Mouse (Mus musculus): ENCODE data around the gene Btbd9.

The Btbd9 gene

DNA sequence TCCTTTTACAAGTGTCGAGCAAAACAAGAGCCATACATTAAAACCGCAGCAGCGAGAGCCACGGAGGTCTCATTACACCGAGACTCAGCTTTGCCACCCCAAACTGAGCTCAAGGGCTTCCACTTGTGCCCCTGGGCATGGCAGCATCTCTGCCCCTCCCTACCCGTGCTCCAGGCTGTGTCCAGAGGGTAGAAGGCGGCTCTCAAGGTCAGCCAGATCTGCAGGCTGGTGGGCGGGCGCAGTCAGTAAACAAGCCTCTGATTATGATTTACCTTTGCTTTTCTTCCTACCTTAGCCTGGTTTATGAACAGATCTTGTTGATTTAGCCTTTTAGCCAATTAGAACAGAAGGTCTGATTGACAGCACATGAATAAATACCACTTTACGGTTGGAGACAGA, 331.0 kb downstream of the Btbd9 start:
- no peak for DNase-seq (ENCODE audit: low read depth, low spot score)

DNA sequence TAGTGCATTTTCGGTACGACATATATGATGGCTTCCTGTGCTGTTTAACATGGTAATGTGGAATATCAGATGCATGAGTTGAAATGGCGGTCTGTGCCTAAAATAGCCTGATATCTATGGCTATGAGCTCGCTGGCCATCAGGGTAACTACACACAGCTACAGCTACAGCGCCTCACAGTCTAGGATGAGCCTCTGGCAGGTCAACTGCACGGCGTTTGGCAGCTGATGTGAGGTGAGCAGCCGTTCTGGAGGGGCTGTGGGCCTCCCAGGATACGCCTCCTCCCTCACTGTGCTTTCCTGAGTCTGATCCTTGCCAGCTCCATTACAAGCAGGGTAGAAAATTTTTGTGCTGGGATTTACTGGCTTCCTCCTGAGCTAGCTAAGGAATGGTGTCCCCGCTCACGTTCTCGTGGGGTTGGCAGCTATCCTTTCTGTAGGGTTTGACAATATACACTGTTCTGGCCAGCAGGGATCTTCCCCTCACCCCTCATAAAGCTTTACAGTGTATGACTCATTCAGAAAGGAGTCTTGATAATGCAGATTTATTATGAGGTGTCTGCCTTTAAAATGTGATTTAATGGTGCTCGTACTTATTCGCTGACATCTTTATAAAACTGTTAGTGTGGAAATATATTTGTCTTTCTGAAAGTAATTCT, 331.5 kb downstream of the Btbd9 start:
- DNase-seq (ENCODE audit: low read depth, low spot score) = no peak

DNA sequence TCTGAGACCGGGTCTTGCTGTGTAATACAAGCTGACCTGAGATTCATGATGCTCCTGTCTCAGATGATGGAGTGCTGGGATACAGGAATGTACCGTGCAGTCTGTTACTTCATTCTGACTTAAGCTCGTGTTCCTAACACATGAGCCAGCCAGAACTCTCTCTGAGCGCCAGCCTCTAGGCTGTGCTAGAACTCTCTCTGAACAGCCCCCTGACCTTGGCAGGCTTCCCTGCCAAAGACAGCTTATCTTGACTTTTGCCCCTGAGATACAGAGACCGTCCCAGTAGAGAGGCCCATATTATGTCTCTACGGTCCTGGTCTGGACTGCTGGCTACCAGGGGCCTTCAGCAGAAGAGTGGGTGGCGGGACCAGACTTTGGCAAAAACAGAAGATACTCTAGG, 332.7 kb downstream of the Btbd9 start:
- no peak for DNase-seq (ENCODE audit: low read depth, low spot score)

GRCm38 (mm10) chr17:30242647-30243046, 333.6 kb downstream of the Btbd9 start:
- DNase-seq (ENCODE audit: low read depth, low spot score) = no peak

DNA sequence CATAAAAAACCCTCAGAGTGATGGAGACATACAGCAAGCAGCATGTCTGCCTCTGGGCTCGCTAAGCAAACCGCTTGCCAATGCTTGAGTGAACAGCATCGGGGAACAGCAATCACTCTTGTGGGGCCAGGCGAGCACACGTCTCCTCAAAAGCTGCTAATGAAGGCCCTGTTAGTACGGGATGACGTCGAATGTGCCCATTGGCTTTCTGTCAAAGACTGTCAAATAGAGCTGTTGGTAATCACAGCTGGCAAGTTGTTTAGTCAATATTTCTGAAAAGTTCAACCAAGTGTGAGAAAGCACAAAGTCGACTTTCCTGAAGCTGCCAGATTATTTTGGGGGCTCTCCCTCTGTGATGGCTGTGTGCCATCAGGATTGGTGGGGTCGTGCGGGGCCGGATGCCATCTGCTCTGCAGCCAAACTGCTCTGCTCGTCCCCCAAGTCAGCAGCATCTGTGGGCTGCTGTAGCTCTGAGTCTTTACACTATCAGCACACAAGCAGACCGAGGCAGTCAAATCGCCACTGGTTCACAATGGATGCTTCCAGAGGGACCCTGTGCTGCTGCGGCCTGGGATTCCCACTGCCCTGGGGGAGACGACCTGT, 334.5 kb downstream of the Btbd9 start:
- DNase-seq (ENCODE audit: low read depth, low spot score) = no peak

DNA sequence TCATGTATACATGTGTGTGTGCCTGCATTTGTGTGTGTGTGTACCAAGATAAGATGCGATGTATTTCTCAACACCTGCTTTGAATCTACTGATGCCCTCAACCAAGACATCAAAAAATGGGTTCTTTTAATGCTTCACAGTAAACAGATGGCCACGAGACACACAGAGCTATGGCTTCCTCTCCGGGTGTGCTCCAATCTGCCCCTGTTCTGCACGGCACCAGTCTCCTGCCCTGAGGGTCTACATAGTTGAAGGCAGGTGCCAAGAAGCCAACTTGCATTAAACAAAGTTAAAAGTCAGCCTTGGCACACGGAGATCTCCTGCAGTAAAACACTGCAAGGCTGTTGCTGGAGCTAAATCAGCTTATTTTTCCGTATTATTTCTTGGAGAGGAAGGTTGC, 335.2 kb downstream of the Btbd9 start:
- no peak for DNase-seq (ENCODE audit: low read depth, low spot score)

- DNase-seq (ENCODE audit: low read depth, low spot score) = no peak
Measured at GRCm38 (mm10) chr17:30240659-30241058, 335.6 kb downstream of the Btbd9 start.

- no peak for DNase-seq (ENCODE audit: low read depth, low spot score)
Measured at GRCm38 (mm10) chr17:30239458-30239857, 336.8 kb downstream of the Btbd9 start.

DNA sequence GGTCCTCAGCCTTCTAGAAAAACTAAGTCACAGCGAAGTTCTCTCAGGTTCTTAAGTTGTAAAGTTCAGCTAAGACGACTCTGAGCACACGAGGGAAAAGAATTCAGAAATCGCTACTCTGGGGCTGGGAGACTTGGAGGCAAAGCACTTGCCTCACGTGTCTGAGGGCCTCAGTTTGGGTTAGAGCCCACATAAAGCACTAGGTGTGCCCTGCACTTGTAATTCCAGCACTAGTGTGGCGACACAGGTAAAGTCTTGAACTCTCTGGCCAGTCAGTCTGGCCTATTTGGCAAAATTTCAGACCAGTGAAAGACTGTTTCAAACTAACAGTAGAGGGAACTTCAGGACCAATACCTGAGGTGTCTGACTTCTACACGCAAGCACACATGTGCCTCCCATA, 338.7 kb downstream of the Btbd9 start:
- no peak for DNase-seq (ENCODE audit: low read depth, low spot score)

- DNase-seq (ENCODE audit: low read depth, low spot score) = no peak
Measured at GRCm38 (mm10) chr17:30236611-30237010, 339.7 kb downstream of the Btbd9 start.

DNA sequence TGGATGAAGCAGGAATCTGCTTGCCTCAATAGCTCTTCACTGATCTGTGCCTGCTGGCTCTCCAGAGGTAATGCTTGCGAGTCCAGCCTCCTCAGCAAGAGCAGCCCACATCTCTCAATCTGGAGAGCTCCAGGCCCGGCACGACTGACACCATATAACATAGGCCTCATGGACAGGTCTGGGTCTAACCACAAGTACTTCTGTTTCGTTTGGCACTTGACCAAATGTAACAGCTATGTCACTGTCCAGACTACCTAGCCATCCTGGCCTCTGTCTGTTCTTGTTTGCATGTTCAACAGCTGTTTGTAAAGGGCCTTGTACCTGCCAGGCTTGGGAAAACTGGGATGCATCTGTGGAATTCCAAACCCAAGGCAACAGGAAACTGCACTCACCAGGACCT, 340.9 kb downstream of the Btbd9 start:
- no peak for DNase-seq (ENCODE audit: low read depth, low spot score)

GRCm38 (mm10) chr17:30232698-30233097, 343.6 kb downstream of the Btbd9 start:
- peak; percentile 41 for DNase-seq (ENCODE audit: low read depth, low spot score)

DNA sequence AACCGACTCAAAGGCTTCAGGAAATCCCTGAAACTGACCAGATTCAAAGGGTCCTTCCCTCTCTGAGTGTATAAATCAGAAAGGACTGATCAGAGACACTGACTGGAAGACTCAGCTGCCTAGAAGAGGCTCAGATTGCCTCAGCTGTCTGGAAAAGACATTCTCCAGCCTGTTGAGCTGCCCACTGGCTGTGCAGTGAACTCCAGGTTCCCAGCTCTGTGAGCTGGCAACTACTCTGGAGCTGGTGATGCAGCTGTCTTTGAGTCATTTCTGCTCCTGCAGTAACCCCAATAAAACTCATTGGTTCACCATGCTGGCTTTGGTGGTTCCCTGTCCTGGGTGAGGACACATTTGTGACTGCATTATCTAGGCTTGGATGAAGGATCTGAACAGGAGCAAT, 344.8 kb downstream of the Btbd9 start:
- no peak for DNase-seq (ENCODE audit: low read depth, low spot score)

- no peak for DNase-seq (ENCODE audit: low read depth, low spot score)
Measured at GRCm38 (mm10) chr17:30230428-30230827, 345.9 kb downstream of the Btbd9 start.

DNA sequence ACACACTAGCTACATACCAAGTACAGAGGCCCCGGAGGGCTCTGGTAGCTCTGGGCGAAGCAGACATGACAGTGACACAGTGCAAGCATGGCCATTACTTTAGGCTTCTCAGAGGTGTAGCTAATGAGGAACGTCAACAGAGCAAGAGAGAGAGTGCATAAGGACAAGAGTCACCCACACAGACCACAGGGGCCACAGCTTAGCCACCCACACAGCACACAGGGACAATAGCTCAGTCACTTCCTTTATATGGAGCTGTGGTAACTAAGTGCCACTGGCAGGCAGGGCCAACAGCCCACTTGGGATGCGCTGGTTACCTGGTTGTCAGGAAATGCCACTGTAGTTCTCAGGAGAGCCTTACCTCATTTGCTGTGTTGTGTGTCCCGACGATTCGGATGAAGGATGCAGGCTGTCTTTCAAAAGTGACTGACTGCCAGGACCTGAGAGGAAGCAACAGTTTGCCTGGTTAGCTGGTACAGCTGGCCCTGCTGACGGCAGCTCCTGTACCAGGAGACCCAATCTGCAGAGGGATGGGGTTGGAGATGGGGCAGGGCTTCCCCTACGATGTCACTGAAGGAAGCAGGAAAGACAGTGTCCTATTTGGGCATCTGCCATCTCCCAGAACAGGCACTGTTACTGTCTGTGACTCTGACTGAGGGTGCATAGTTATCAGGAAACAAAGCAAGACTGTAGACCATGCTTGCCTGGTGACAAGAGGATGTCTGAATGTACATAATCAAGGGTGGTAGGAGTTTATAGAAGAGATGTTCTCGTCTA, 347.7 kb downstream of the Btbd9 start:
- no peak for DNase-seq (ENCODE audit: low read depth, low spot score)

- DNase-seq (ENCODE audit: low read depth, low spot score) = no peak
Measured at GRCm38 (mm10) chr17:30225030-30225740, 351.1 kb downstream of the Btbd9 start.

GRCm38 (mm10) chr17:30222837-30223236, 353.5 kb downstream of the Btbd9 start:
- DNase-seq (ENCODE audit: low read depth, low spot score) = peak; percentile 17

- DNase-seq (ENCODE audit: low read depth, low spot score) = peak; percentile 30
Measured at GRCm38 (mm10) chr17:30222361-30222760, 353.9 kb downstream of the Btbd9 start.

- no peak for DNase-seq (ENCODE audit: low read depth, low spot score)
Measured at GRCm38 (mm10) chr17:30221677-30222076, 354.6 kb downstream of the Btbd9 start.

DNA sequence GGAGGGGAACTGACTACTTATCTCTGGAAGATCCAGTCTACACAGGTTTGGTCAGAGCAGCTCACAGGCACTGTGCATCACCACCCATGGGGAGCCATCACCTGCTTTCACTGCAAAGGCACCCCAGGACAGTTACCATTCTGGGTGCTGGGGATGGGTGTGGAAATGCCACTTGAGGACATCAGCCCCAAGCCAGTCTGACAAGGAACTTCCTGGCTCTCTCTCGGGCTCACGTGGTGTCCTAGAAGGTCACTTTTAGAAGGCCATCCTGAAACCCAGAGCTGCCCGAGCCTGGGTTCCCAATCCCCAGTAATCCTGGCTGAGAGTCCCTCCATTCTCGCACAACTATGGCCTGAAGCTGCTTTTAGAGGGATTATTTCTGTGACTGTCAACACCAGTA, 360.5 kb downstream of the Btbd9 start:
- DNase-seq (ENCODE audit: low read depth, low spot score) = no peak

DNA sequence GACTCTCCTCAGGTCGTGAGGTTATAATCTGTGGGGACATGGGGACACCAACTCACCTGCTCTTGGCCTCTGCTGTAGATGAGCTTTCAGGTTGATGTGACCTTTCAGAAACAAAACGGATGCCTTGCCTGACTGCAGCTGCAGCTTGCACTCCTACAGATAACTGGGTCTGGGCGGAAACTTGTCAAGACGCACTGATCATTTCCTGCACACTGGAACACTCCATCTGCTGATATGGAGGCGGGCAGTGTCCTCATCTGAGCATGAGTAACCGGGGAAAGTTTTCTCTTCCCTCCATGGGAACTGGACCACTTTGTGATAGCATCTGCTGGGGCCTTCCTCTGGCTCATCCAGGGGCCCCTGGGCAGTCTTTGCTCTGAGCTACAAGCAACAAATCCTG, 361.9 kb downstream of the Btbd9 start:
- no peak for DNase-seq (ENCODE audit: low read depth, low spot score)

GRCm38 (mm10) chr17:30213371-30213770, 362.9 kb downstream of the Btbd9 start:
- no peak for DNase-seq (ENCODE audit: low read depth, low spot score)

Measured in ZHBTc4 (cell line).